Mouse (Mus musculus): ENCODE results near the gene Gtf2a2. TPM values are rescaled to one million over a fixed set of nuclear protein-coding genes. Genes with fewer than 3 reads are reported as not detected.

The Gtf2a2 gene
- 100 to 1,000 TPM; 150 to 200 (median 179) TPM for polyA plus RNA-seq (2017; shearing (Covaris generic))

GRCm38 (mm10) chr9:70012408-70012901 lies at the start of gene Gtf2a2:
Gtf2a2 (plus strand) TSS chr9:70012550.
- peak; percentile 86 for ATAC-seq

GRCm38 (mm10) chr9:69964370-69964769 lies 48.0 kb upstream of the Gtf2a2 start:
- no peak for ATAC-seq

- ATAC-seq, result no peak
Observed at GRCm38 (mm10) chr9:69985526-69985925, 26.8 kb upstream of the Gtf2a2 start.

- ATAC-seq, result no peak
Observed at GRCm38 (mm10) chr9:69986063-69986462, 26.3 kb upstream of the Gtf2a2 start.

- no peak for ATAC-seq
Observed at GRCm38 (mm10) chr9:69986571-69986970, 25.8 kb upstream of the Gtf2a2 start.

- ATAC-seq, result peak; percentile 63
Observed at GRCm38 (mm10) chr9:69987579-69987978, 24.8 kb upstream of the Gtf2a2 start.

GRCm38 (mm10) chr9:69988706-69989302 lies 23.5 kb upstream of the Gtf2a2 start:
- ATAC-seq, result no peak

- peak; percentile 80 for ATAC-seq
Observed at GRCm38 (mm10) chr9:69989303-69990121, 22.8 kb upstream of the Gtf2a2 start, which contains the start of gene Bnip2. Bnip2 (plus strand) TSS chr9:69989466.

GRCm38 (mm10) chr9:69990346-69990745 lies 22.0 kb upstream of the Gtf2a2 start:
- ATAC-seq, result no peak

GRCm38 (mm10) chr9:69992841-69993277 lies 19.5 kb upstream of the Gtf2a2 start:
- no peak for ATAC-seq

GRCm38 (mm10) chr9:69993479-69993878 lies 18.9 kb upstream of the Gtf2a2 start:
- no peak for ATAC-seq

GRCm38 (mm10) chr9:69994547-69994946 lies 17.8 kb upstream of the Gtf2a2 start:
- no peak for ATAC-seq

GRCm38 (mm10) chr9:69999318-69999717 lies 13.0 kb upstream of the Gtf2a2 start:
- no peak for ATAC-seq

- no peak for ATAC-seq
Observed at GRCm38 (mm10) chr9:70003516-70003915, 8.8 kb upstream of the Gtf2a2 start.

GRCm38 (mm10) chr9:70006984-70007383 lies 5.4 kb upstream of the Gtf2a2 start:
- no peak for ATAC-seq

GRCm38 (mm10) chr9:70007506-70008248 lies 4.7 kb upstream of the Gtf2a2 start:
- ATAC-seq, result no peak

- no peak for ATAC-seq
Observed at GRCm38 (mm10) chr9:70009754-70010304, 2.5 kb upstream of the Gtf2a2 start.

- no peak for ATAC-seq
Observed at GRCm38 (mm10) chr9:70010781-70011473, 1.4 kb upstream of the Gtf2a2 start.

GRCm38 (mm10) chr9:70011537-70012407 lies 578 bp upstream of the Gtf2a2 start:
- ATAC-seq, result no peak

GRCm38 (mm10) chr9:70015632-70016031 lies 3.3 kb downstream of the Gtf2a2 start:
- no peak for ATAC-seq

- ATAC-seq, result peak; percentile 54
Observed at GRCm38 (mm10) chr9:70018879-70019278, 6.5 kb downstream of the Gtf2a2 start.
